Mouse (Mus musculus): Measurements from ENCODE around the gene Nfya.

DNA sequence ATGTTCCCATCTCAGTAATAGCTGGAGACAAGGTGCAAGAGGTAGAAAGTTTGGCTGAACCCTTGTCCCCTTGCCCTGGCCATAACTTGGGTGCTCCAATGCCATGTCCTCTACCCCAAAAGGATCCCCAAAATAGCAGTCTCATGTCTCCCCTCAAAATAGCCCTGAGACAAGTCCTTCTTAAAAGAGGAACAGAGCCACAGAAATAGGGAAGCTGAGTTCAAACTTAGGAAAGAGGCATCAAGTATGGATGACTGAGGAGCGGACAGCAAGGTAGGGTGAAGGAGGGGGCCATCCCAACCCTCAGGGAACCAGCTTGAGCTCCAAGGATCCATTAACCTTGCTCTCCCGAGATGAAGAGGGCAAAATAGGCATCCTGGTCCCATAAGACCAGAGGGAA lies 62.4 kb downstream of the Nfya start:
- TF ChIP-seq TAL1 (IDR thresholded peaks at IDR 0.05; ENCODE audit: low read length) (no peak), GATA1 (IDR thresholded peaks at IDR 0.05; ENCODE audit: low read length) (no peak)
